Mouse (Mus musculus) ovary, postnatal 14 days (tissue): ENCODE results near the gene Pin1.

Experiments used
- DNase-seq: peaks from one replicate; pipeline ENCODE4 v3.0.0; 2022; ENCODE audit warnings: low spot score

Gene Pin1

GRCm38 (mm10) chr9:20703832-20704380 is 52.0 kb downstream of the Pin1 start:
- DNase-seq: no peak

GRCm38 (mm10) chr9:20705420-20705819 is 53.5 kb downstream of the Pin1 start:
- no peak for DNase-seq

GRCm38 (mm10) chr9:20705981-20706380 is 54.1 kb downstream of the Pin1 start:
- no peak for DNase-seq

- DNase-seq: no peak
These were observed 58.6 kb downstream of the Pin1 start for GRCm38 (mm10) chr9:20710471-20710870.

GRCm38 (mm10) chr9:20712934-20713477 is 61.1 kb downstream of the Pin1 start:
- DNase-seq: no peak

GRCm38 (mm10) chr9:20713478-20713987 is 61.6 kb downstream of the Pin1 start:
- DNase-seq: no peak

- no peak for DNase-seq
These were observed 63.4 kb downstream of the Pin1 start for GRCm38 (mm10) chr9:20715332-20715731.
